Mouse (Mus musculus): ENCODE results near the gene Dgkg. TPM values are rescaled to one million over a fixed set of nuclear protein-coding genes. Genes with fewer than 3 reads are reported as not detected.

Dgkg gene
- polyA plus RNA-seq, 1 experiment from 2014 or later: 3.2 TPM

Small RNA genes within 50 kb of the gene (microRNA-seq; reads per million reads assigned to microRNA genes)
- gene Mir6362 (not detected), gene Mir8095 (not detected)

Other genes with a start within 250 kb of the Dgkg start
- 13.8 and 16.6 TPM in 2 replicates for gene Etv5, start 217.5 kb downstream of the Dgkg start, polyA plus RNA-seq (2014; fragmentation: Nextera tagmentation; extraction: Ambion mirVana)
- gene Crygs, start 154.4 kb upstream of the Dgkg start, polyA plus RNA-seq (2014; fragmentation: Nextera tagmentation; extraction: Ambion mirVana): not detected in 2 replicates
- gene Tbccd1, start 200.4 kb upstream of the Dgkg start, polyA plus RNA-seq (2014; fragmentation: Nextera tagmentation; extraction: Ambion mirVana): 28.9 and 31.9 TPM in 2 replicates
- gene Dnajb11, start 200.6 kb upstream of the Dgkg start, polyA plus RNA-seq (2014; fragmentation: Nextera tagmentation; extraction: Ambion mirVana): 83.1 and 94.1 TPM in 2 replicates
- gene Ahsg, start 234.1 kb upstream of the Dgkg start, polyA plus RNA-seq (2014; fragmentation: Nextera tagmentation; extraction: Ambion mirVana): 0.36 and 0.43 TPM in 2 replicates